Mouse (Mus musculus): ENCODE data around the gene Tsn. TPM values are rescaled to one million over a fixed set of nuclear protein-coding genes. Genes with fewer than 3 reads are reported as not detected.

Tsn gene
- polyA plus RNA-seq, 1 experiment from 2014 or later: 232 TPM

GRCm38 (mm10) chr1:118334749-118335713 is 23.5 kb upstream of the Tsn start:
- TF ChIP-seq CTCF (IDR thresholded peaks at IDR 0.05) (no peak), EP300 (IDR thresholded peaks at IDR 0.05) (no peak)
- no peaks in the 10 kb centered on the region for H3K4me1 ChIP-seq (ENCODE audit: insufficient read depth, low read depth, low read length)
- DNase-seq (ENCODE audit: low spot score) (peak; percentile 32), ATAC-seq (no peak; the same call in 1 of the 2 replicates)
- no peak overlapping the region for H3K27ac ChIP-seq (ENCODE audit: low read length)
- WGBS: 80% methylated on average over 9 of the region's 9 CpGs
- no peak overlapping the region for H3K9ac ChIP-seq (replicated peaks; ENCODE audit: low read depth)
- H3K9me3 ChIP-seq (ENCODE audit: low read length): no peaks in the 10 kb centered on the region
- peaks cover 25% of the 10 kb centered on the region for H3K36me3 ChIP-seq (ENCODE audit: insufficient read depth, low read length)
- no peak overlapping the region for H3K4me2 ChIP-seq (replicated peaks; ENCODE audit: low read depth, low read length)
- no peaks in the 10 kb centered on the region for H3K27me3 ChIP-seq (replicated peaks; ENCODE audit: insufficient read depth, low read length)
- no peak overlapping the region for H3K4me3 ChIP-seq (ENCODE audit: low read depth, low read length)

- peak within 1 kb of the TSS; percentile 74 for H3K4me3 ChIP-seq (ENCODE audit: low read depth, low read length)
- peak within 1 kb of the TSS; percentile 75 for H3K9ac ChIP-seq (replicated peaks; ENCODE audit: low read depth)
- H3K4me1 ChIP-seq (ENCODE audit: insufficient read depth, low read depth, low read length): peaks cover 7% of the 10 kb centered on the region; the same call in 1 of the 2 replicates
- H3K27ac ChIP-seq (ENCODE audit: low read length): peak within 1 kb of the TSS; percentile 33; the same call in 1 of the 2 replicates
- H3K27me3 ChIP-seq (replicated peaks; ENCODE audit: insufficient read depth, low read length): no peaks in the 10 kb centered on the region
- H3K36me3 ChIP-seq (ENCODE audit: insufficient read depth, low read length): no peaks in the 10 kb centered on the region
- under 1% methylated on average over 37 of the region's 37 CpGs for WGBS
- ATAC-seq (peak; percentile 94), DNase-seq (ENCODE audit: low spot score) (peak; percentile 98)
- H3K9me3 ChIP-seq (ENCODE audit: low read length): no peaks in the 10 kb centered on the region
- peak within 1 kb of the TSS; percentile 92 for H3K4me2 ChIP-seq (replicated peaks; ENCODE audit: low read depth, low read length)
- peak; percentile 88 for TF ChIP-seq CTCF (IDR thresholded peaks at IDR 0.05)
- TF ChIP-seq EP300 (IDR thresholded peaks at IDR 0.05): peak; percentile 58
These were observed 10.2 kb upstream of the Tsn start, which contains the start of gene Nifk for GRCm38 (mm10) chr1:118321661-118322201. Gene Nifk (plus strand): TSS chr1:118321839.

DNA sequence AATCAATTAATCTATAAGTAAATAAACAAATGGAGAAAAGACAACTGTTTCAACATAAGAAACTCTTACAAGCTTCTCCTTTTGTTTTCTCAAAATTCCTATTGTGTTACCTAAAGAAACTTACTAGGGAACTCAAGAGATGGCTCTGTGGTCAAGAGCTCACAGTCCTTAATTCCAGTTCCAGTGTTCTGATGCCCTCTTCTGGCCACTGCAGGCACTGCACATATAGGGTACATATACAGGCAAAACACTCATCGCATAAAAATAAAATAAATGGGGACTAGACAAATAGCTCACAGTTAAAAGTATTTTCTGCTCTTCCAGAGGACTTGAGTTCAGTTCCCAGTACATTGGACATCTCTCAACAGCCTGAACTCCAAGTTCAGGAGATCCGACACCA is 9.2 kb upstream of the Tsn start:
- WGBS: 58% methylated on average over 2 of the region's 2 CpGs
- H3K36me3 ChIP-seq (ENCODE audit: insufficient read depth, low read length): no peaks in the 10 kb centered on the region
- 0 out of 2 replicates have a peak, but pooled peaks have one; percentile 11 for ATAC-seq
- no peak overlapping the region for H3K4me2 ChIP-seq (replicated peaks; ENCODE audit: low read depth, low read length)
- no peaks in the 10 kb centered on the region for H3K27me3 ChIP-seq (replicated peaks; ENCODE audit: insufficient read depth, low read length)
- peaks cover 7% of the 10 kb centered on the region; the same call in 1 of the 2 replicates for H3K4me1 ChIP-seq (ENCODE audit: insufficient read depth, low read depth, low read length)
- DNase-seq (ENCODE audit: low spot score): peak; percentile 41
- H3K27ac ChIP-seq (ENCODE audit: low read length): no peak overlapping the region
- no peak overlapping the region for H3K9ac ChIP-seq (replicated peaks; ENCODE audit: low read depth)
- no peak overlapping the region for H3K4me3 ChIP-seq (ENCODE audit: low read depth, low read length)
- no peaks in the 10 kb centered on the region for H3K9me3 ChIP-seq (ENCODE audit: low read length)
- peak; percentile 69 for TF ChIP-seq CTCF (IDR thresholded peaks at IDR 0.05)
- TF ChIP-seq EP300 (IDR thresholded peaks at IDR 0.05): no peak

DNA sequence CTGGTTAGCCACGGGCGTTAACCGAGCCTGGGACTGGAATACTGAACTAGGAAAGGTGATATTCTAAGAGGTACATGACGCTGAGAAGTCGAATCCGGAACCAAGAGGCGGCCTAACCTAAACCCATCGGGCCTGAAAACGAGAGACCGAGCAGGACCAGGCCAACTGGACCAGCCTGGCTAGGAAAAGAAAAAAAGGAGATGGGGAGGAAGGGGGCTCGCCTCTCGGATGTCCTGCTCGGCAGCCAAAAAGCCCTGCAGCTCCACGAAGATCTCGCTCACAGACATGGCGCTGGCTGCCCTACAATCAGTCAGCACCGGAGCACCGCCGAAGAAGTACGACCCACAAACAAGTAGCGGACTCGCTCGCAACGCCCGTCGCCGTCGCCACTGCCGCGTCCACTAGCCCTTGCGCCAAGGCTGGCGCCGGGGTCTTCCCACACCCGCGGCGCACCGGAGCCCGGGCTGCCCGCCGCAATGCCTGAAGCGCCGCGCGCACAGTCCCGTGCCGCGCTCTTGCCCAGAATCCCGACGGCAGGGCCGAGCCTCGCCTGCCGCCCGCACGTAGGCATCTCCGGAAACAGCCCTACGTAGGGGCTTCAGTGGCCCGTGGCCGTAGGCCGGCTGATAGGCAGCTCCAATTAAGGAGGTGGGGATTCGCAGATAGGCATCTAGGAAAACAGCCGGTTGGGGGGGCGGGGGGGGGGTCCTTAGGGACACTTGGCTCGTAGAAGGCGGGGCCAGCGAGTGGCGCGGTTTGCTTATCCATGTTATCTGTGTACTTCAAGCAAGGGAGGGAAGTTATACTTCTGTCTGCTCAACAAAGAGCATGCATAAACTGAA is 538 bp downstream of the Tsn start:
- Histone ChIP-seq H3K27me3 (replicated peaks; ENCODE audit: insufficient read depth, low read length) (no peaks in the 10 kb centered on the region), H3K4me2 (replicated peaks; ENCODE audit: low read depth, low read length) (peak overlapping the region; percentile 59), H3K27ac (ENCODE audit: low read length) (peak overlapping the region; percentile 96), H3K9ac (replicated peaks; ENCODE audit: low read depth) (peak overlapping the region; percentile 87), H3K4me3 (ENCODE audit: low read depth, low read length) (peak overlapping the region; percentile 89), H3K9me3 (ENCODE audit: low read length) (no peaks in the 10 kb centered on the region), H3K4me1 (ENCODE audit: insufficient read depth, low read depth, low read length) (no peaks in the 10 kb centered on the region), H3K36me3 (ENCODE audit: insufficient read depth, low read length) (peaks cover 6% of the 10 kb centered on the region; the same call in 1 of the 2 replicates)
- ATAC-seq (peak; percentile 95), DNase-seq (ENCODE audit: low spot score) (peak; percentile 93)
- no peak for TF ChIP-seq CTCF (IDR thresholded peaks at IDR 0.05)
- no peak for TF ChIP-seq EP300 (IDR thresholded peaks at IDR 0.05)
- under 1% methylated on average over 59 of the region's 67 CpGs for WGBS

DNA sequence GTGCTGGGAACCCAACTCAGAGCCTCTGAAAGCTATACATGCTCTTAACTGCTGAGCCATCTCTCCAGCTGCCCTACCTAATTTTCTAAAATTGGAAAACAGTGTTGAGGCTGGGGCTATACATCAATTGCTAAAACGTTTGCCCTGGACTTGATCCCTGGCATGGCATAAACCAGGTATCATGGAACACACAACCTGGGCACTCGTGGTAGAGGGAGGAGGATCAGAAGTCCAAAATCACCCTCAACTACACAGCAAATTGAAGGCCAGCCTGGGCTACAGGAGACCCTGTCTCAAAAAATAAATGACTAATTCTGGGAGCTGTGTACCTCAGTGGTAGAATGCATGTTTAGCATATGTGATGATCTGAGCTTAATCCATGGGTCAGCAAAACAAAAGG is 13.8 kb downstream of the Tsn start:
- Histone ChIP-seq H3K9ac (replicated peaks; ENCODE audit: low read depth) (no peak overlapping the region), H3K4me2 (replicated peaks; ENCODE audit: low read depth, low read length) (no peak overlapping the region), H3K9me3 (ENCODE audit: low read length) (no peaks in the 10 kb centered on the region), H3K4me3 (ENCODE audit: low read depth, low read length) (no peak overlapping the region), H3K4me1 (ENCODE audit: insufficient read depth, low read depth, low read length) (peaks cover 5% of the 10 kb centered on the region; the same call in 1 of the 2 replicates), H3K36me3 (ENCODE audit: insufficient read depth, low read length) (peaks cover 17% of the 10 kb centered on the region; the same call in 1 of the 2 replicates), H3K27me3 (replicated peaks; ENCODE audit: insufficient read depth, low read length) (no peaks in the 10 kb centered on the region), H3K27ac (ENCODE audit: low read length) (no peak overlapping the region)
- ATAC-seq: no peak
- 88% methylated on average over 2 of the region's 2 CpGs for WGBS
- TF ChIP-seq CTCF (IDR thresholded peaks at IDR 0.05) (no peak), EP300 (IDR thresholded peaks at IDR 0.05) (no peak)
- no peak for DNase-seq (ENCODE audit: low spot score)

Measured in lung, postnatal 0 days (tissue).